Mouse (Mus musculus): ENCODE results near the gene Impg2. TPM values are rescaled to one million over a fixed set of nuclear protein-coding genes. Genes with fewer than 3 reads are reported as not detected.

Impg2 gene
- total and polyA plus RNA-seq, 3 experiments = 0.01 to 0.04 TPM; not detected in 1

- no peak overlapping the region for H3K27ac ChIP-seq (ENCODE audit: control insufficient read depth, low read depth, low read length)
- no peaks in the 10 kb centered on the region for H3K36me3 ChIP-seq (ENCODE audit: control insufficient read depth in 1 of 2, insufficient read depth in 2 of 2, low read length in 2 of 2)
- TF ChIP-seq SMC3 (IDR thresholded peaks at IDR 0.05; ENCODE audit: low read depth, low read length) = no peak
- no peak for TF ChIP-seq MXI1 (IDR thresholded peaks at IDR 0.05; ENCODE audit: low read depth, low read length)
- no peak for TF ChIP-seq SIN3A (IDR thresholded peaks at IDR 0.05; ENCODE audit: low read length)
- no peak for TF ChIP-seq MYC (IDR thresholded peaks at IDR 0.05; ENCODE audit: low read depth, low read length)
- no peak for TF ChIP-seq GATA1 (IDR thresholded peaks at IDR 0.05; ENCODE audit: low read depth, low read length)
- TF ChIP-seq ZKSCAN1 (IDR thresholded peaks at IDR 0.05; ENCODE audit: low read depth, low read length) = no peak
- no peak for TF ChIP-seq USF2 (IDR thresholded peaks at IDR 0.05; ENCODE audit: borderline replicate concordance in 1 of 2, insufficient read depth in 1 of 2, low read depth in 1 of 2, low read length in 2 of 2)
- TF ChIP-seq UBTF (IDR thresholded peaks at IDR 0.05; ENCODE audit: borderline replicate concordance, insufficient read depth, low read depth, low read length) = no peak
- TF ChIP-seq NELFE (IDR thresholded peaks at IDR 0.05; ENCODE audit: low read depth, low read length) = no peak
- no peak for TF ChIP-seq POLR2AphosphoS2 (IDR thresholded peaks at IDR 0.05; ENCODE audit: low read length)
- TF ChIP-seq POLR2A (IDR thresholded peaks at IDR 0.05; ENCODE audit: control insufficient read depth in 1 of 2, insufficient read depth in 1 of 2, low read depth in 1 of 2, low read length in 2 of 2, poor library complexity in 1 of 2) = no peak
- TF ChIP-seq MAX (IDR thresholded peaks at IDR 0.05; ENCODE audit: low read length) = no peak
- no peak for TF ChIP-seq TCF12 (IDR thresholded peaks at IDR 0.05; ENCODE audit: low read depth, low read length)
- TF ChIP-seq CTCF (IDR thresholded peaks at IDR 0.05 in 2 of 3, conservative IDR thresholded peaks at IDR 0.05 in 1 of 3; ENCODE audit: control insufficient read depth in 1 of 3, insufficient read depth in 1 of 3, low read depth in 2 of 3, low read length in 3 of 3, poor library complexity in 1 of 3, severe bottlenecking in 1 of 3) = no peak
- TF ChIP-seq HCFC1 (IDR thresholded peaks at IDR 0.05; ENCODE audit: low read depth, low read length) = no peak
- no peak for TF ChIP-seq JUND (IDR thresholded peaks at IDR 0.05; ENCODE audit: low read depth, low read length)
- TF ChIP-seq POLR2AphosphoS5 (IDR thresholded peaks at IDR 0.05; ENCODE audit: borderline replicate concordance, low read depth, low read length) = no peak
- TF ChIP-seq RCOR1 (IDR thresholded peaks at IDR 0.05; ENCODE audit: low read depth, low read length) = no peak
- TF ChIP-seq TBP (IDR thresholded peaks at IDR 0.05; ENCODE audit: low read depth, low read length) = no peak
Observed at GRCm38 (mm10) chr16:56283330-56283729, 79.2 kb downstream of the Impg2 start.

GRCm38 (mm10) chr16:56283873-56284272 lies 79.8 kb downstream of the Impg2 start:
- DNase-seq (ENCODE audit: low read depth, low spot score) = no peak
- no peaks in the 10 kb centered on the region for H3K79me2 ChIP-seq (ENCODE audit: control insufficient read depth, insufficient read depth, low read length, poor library complexity)
- H3K27ac ChIP-seq (ENCODE audit: control insufficient read depth, low read depth, low read length) = no peak overlapping the region
- H3K9me3 ChIP-seq (replicated peaks; ENCODE audit: insufficient read depth, low read length) = no peaks in the 10 kb centered on the region
- H3K36me3 ChIP-seq (ENCODE audit: control insufficient read depth in 1 of 2, insufficient read depth in 2 of 2, low read length in 2 of 2) = no peaks in the 10 kb centered on the region
- peaks cover 0 to 1% of the 10 kb centered on the region in 2 experiments; a peak in 1 of 4 replicates for H3K27me3 ChIP-seq (ENCODE audit: control insufficient read depth in 1 of 2, insufficient read depth in 2 of 2, low read length in 2 of 2)
- H3K4me3 ChIP-seq (ENCODE audit: control insufficient read depth in 1 of 2, insufficient read depth in 1 of 2, low read depth in 2 of 2, low read length in 2 of 2) = no peak overlapping the region
- H3K9ac ChIP-seq (ENCODE audit: control insufficient read depth, low read depth, low read length, poor library complexity, severe bottlenecking) = no peak overlapping the region
- H3K4me1 ChIP-seq (ENCODE audit: control insufficient read depth in 1 of 2, insufficient read depth in 2 of 2, low read length in 2 of 2) = no peaks in the 10 kb centered on the region
- TF ChIP-seq MXI1 (IDR thresholded peaks at IDR 0.05; ENCODE audit: low read depth, low read length) = no peak
- no peak for TF ChIP-seq CTCF (IDR thresholded peaks at IDR 0.05 in 2 of 3, conservative IDR thresholded peaks at IDR 0.05 in 1 of 3; ENCODE audit: control insufficient read depth in 1 of 3, insufficient read depth in 1 of 3, low read depth in 2 of 3, low read length in 3 of 3, poor library complexity in 1 of 3, severe bottlenecking in 1 of 3)

More at GRCm38 (mm10) chr16:56283330-56283729, 79.2 kb downstream of the Impg2 start:
- Histone ChIP-seq H3K9me3 (replicated peaks; ENCODE audit: insufficient read depth, low read length) (no peaks in the 10 kb centered on the region), H3K79me2 (ENCODE audit: control insufficient read depth, insufficient read depth, low read length, poor library complexity) (no peaks in the 10 kb centered on the region), H3K9ac (ENCODE audit: control insufficient read depth, low read depth, low read length, poor library complexity, severe bottlenecking) (no peak overlapping the region), H3K27me3 (ENCODE audit: control insufficient read depth in 1 of 2, insufficient read depth in 2 of 2, low read length in 2 of 2) (peaks cover 0 to 1% of the 10 kb centered on the region in 2 experiments; a peak in 1 of 4 replicates), H3K4me3 (ENCODE audit: control insufficient read depth in 1 of 2, insufficient read depth in 1 of 2, low read depth in 2 of 2, low read length in 2 of 2) (no peak overlapping the region), H3K4me1 (ENCODE audit: control insufficient read depth in 1 of 2, insufficient read depth in 2 of 2, low read length in 2 of 2) (no peaks in the 10 kb centered on the region)
- DNase-seq (ENCODE audit: low read depth, low spot score) = no peak
